Mouse (Mus musculus) heart, adult 2 months (tissue): ENCODE results near the gene Sypl2.
"Not testable (repeated sequence)": the region's sequence is repeated elsewhere in the genome, so short reads cannot be mapped to it uniquely, and the experiment has no call there.

Experiments used
- CTCF ChIP-seq: fragments of 200-600 bp; IDR thresholded peaks from 2 replicates; pipeline ENCODE4 v1.8.1; 2022; ENCODE audit warnings: antibody characterized with exemption, mild to moderate bottlenecking, moderate library complexity
- POLR2A ChIP-seq: fragments of 200-500 bp; IDR thresholded peaks from 2 replicates; pipeline ENCODE4 v1.6.1; 2011; ENCODE audit warnings: mild to moderate bottlenecking, low read depth, low read length, control low read depth; ENCODE audit not compliant: insufficient read depth

- TF ChIP-seq CTCF = peak; percentile 18; the same call in 1 of the 2 replicates
- TF ChIP-seq POLR2A = not testable (repeated sequence)
Measured at GRCm38 (mm10) chr3:108237474-108238102, 11.1 kb upstream of the Sypl2 start.
